Mouse (Mus musculus): ENCODE results near the gene Slc25a38. TPM values are rescaled to one million over a fixed set of nuclear protein-coding genes. Genes with fewer than 3 reads are reported as not detected.

Gene Slc25a38
- polyA plus RNA-seq (2012; ENCODE audit: insufficient read depth, insufficient read length, missing spikeins) = 10.2 and 10.6 TPM in 2 replicates

GRCm38 (mm10) chr9:120110211-120111018 lies at the start of gene Slc25a38:
Slc25a38 (plus strand) TSS chr9:120110374.
- Histone ChIP-seq H3K4me3 (ENCODE audit: insufficient read depth, low read depth, low read length) (peak within 1 kb of the TSS; percentile 86), H3K27ac (replicated peaks; ENCODE audit: low read depth, low read length) (peak within 1 kb of the TSS; percentile 88), H3K4me1 (ENCODE audit: control insufficient read depth, insufficient read depth, insufficient read length, low read length) (peaks cover 4% of the 10 kb centered on the region; the same call in 1 of the 2 replicates)

GRCm38 (mm10) chr9:120064317-120064716 lies 45.9 kb upstream of the Slc25a38 start:
- H3K4me3 ChIP-seq (ENCODE audit: insufficient read depth, low read depth, low read length) = no peak overlapping the region
- no peaks in the 10 kb centered on the region for H3K4me1 ChIP-seq (ENCODE audit: control insufficient read depth, insufficient read depth, insufficient read length, low read length)

GRCm38 (mm10) chr9:120067609-120068008 lies 42.6 kb upstream of the Slc25a38 start:
- H3K4me3 ChIP-seq (ENCODE audit: insufficient read depth, low read depth, low read length) = no peak overlapping the region
- H3K27ac ChIP-seq (replicated peaks; ENCODE audit: low read depth, low read length) = no peak overlapping the region
- no peaks in the 10 kb centered on the region for H3K4me1 ChIP-seq (ENCODE audit: control insufficient read depth, insufficient read depth, insufficient read length, low read length)

More at GRCm38 (mm10) chr9:120064317-120064716, 45.9 kb upstream of the Slc25a38 start:
- H3K27ac ChIP-seq (replicated peaks; ENCODE audit: low read depth, low read length) = no peak overlapping the region

GRCm38 (mm10) chr9:120068047-120068446 lies 42.1 kb upstream of the Slc25a38 start:
- Histone ChIP-seq H3K4me3 (ENCODE audit: insufficient read depth, low read depth, low read length) (no peak overlapping the region), H3K4me1 (ENCODE audit: control insufficient read depth, insufficient read depth, insufficient read length, low read length) (no peaks in the 10 kb centered on the region), H3K27ac (replicated peaks; ENCODE audit: low read depth, low read length) (no peak overlapping the region)

GRCm38 (mm10) chr9:120069779-120070178 lies 40.4 kb upstream of the Slc25a38 start, which contains the start of gene Cx3cr1:
Cx3cr1 (minus strand) TSS chr9:120069879.
- no peak within 1 kb of the TSS for H3K4me3 ChIP-seq (ENCODE audit: insufficient read depth, low read depth, low read length)
- H3K27ac ChIP-seq (replicated peaks; ENCODE audit: low read depth, low read length) = no peak within 1 kb of the TSS
- H3K4me1 ChIP-seq (ENCODE audit: control insufficient read depth, insufficient read depth, insufficient read length, low read length) = no peaks in the 10 kb centered on the region

- no peak overlapping the region for H3K27ac ChIP-seq (replicated peaks; ENCODE audit: low read depth, low read length)
- no peak overlapping the region for H3K4me3 ChIP-seq (ENCODE audit: insufficient read depth, low read depth, low read length)
- no peaks in the 10 kb centered on the region for H3K4me1 ChIP-seq (ENCODE audit: control insufficient read depth, insufficient read depth, insufficient read length, low read length)
These were observed 38.9 kb upstream of the Slc25a38 start for GRCm38 (mm10) chr9:120071251-120071650.

GRCm38 (mm10) chr9:120073169-120073568 lies 37.0 kb upstream of the Slc25a38 start:
- H3K4me1 ChIP-seq (ENCODE audit: control insufficient read depth, insufficient read depth, insufficient read length, low read length) = no peaks in the 10 kb centered on the region
- no peak overlapping the region for H3K27ac ChIP-seq (replicated peaks; ENCODE audit: low read depth, low read length)
- H3K4me3 ChIP-seq (ENCODE audit: insufficient read depth, low read depth, low read length) = no peak overlapping the region

- H3K4me1 ChIP-seq (ENCODE audit: control insufficient read depth, insufficient read depth, insufficient read length, low read length) = no peaks in the 10 kb centered on the region
- H3K4me3 ChIP-seq (ENCODE audit: insufficient read depth, low read depth, low read length) = no peak overlapping the region
- H3K27ac ChIP-seq (replicated peaks; ENCODE audit: low read depth, low read length) = no peak overlapping the region
These were observed 35.7 kb upstream of the Slc25a38 start for GRCm38 (mm10) chr9:120074516-120074915.

GRCm38 (mm10) chr9:120078241-120078640 lies 31.9 kb upstream of the Slc25a38 start:
- Histone ChIP-seq H3K27ac (replicated peaks; ENCODE audit: low read depth, low read length) (no peak overlapping the region), H3K4me3 (ENCODE audit: insufficient read depth, low read depth, low read length) (no peak overlapping the region), H3K4me1 (ENCODE audit: control insufficient read depth, insufficient read depth, insufficient read length, low read length) (no peaks in the 10 kb centered on the region)

- Histone ChIP-seq H3K4me3 (ENCODE audit: insufficient read depth, low read depth, low read length) (no peak overlapping the region), H3K4me1 (ENCODE audit: control insufficient read depth, insufficient read depth, insufficient read length, low read length) (no peaks in the 10 kb centered on the region), H3K27ac (replicated peaks; ENCODE audit: low read depth, low read length) (no peak overlapping the region)
These were observed 30.3 kb upstream of the Slc25a38 start for GRCm38 (mm10) chr9:120079901-120080300.

- Histone ChIP-seq H3K27ac (replicated peaks; ENCODE audit: low read depth, low read length) (no peak overlapping the region), H3K4me3 (ENCODE audit: insufficient read depth, low read depth, low read length) (no peak overlapping the region), H3K4me1 (ENCODE audit: control insufficient read depth, insufficient read depth, insufficient read length, low read length) (no peaks in the 10 kb centered on the region)
These were observed 29.5 kb upstream of the Slc25a38 start for GRCm38 (mm10) chr9:120080546-120081108.

- Histone ChIP-seq H3K27ac (replicated peaks; ENCODE audit: low read depth, low read length) (no peak overlapping the region), H3K4me3 (ENCODE audit: insufficient read depth, low read depth, low read length) (no peak overlapping the region), H3K4me1 (ENCODE audit: control insufficient read depth, insufficient read depth, insufficient read length, low read length) (no peaks in the 10 kb centered on the region)
These were observed 28.9 kb upstream of the Slc25a38 start for GRCm38 (mm10) chr9:120081247-120081646.

GRCm38 (mm10) chr9:120081967-120082366 lies 28.2 kb upstream of the Slc25a38 start:
- H3K4me1 ChIP-seq (ENCODE audit: control insufficient read depth, insufficient read depth, insufficient read length, low read length) = no peaks in the 10 kb centered on the region
- H3K4me3 ChIP-seq (ENCODE audit: insufficient read depth, low read depth, low read length) = no peak overlapping the region

GRCm38 (mm10) chr9:120082691-120083090 lies 27.5 kb upstream of the Slc25a38 start:
- no peak overlapping the region for H3K4me3 ChIP-seq (ENCODE audit: insufficient read depth, low read depth, low read length)
- H3K4me1 ChIP-seq (ENCODE audit: control insufficient read depth, insufficient read depth, insufficient read length, low read length) = no peaks in the 10 kb centered on the region
- no peak overlapping the region for H3K27ac ChIP-seq (replicated peaks; ENCODE audit: low read depth, low read length)

More at GRCm38 (mm10) chr9:120081967-120082366, 28.2 kb upstream of the Slc25a38 start:
- no peak overlapping the region for H3K27ac ChIP-seq (replicated peaks; ENCODE audit: low read depth, low read length)

GRCm38 (mm10) chr9:120083158-120083894 lies 26.8 kb upstream of the Slc25a38 start:
- Histone ChIP-seq H3K4me1 (ENCODE audit: control insufficient read depth, insufficient read depth, insufficient read length, low read length) (no peaks in the 10 kb centered on the region), H3K4me3 (ENCODE audit: insufficient read depth, low read depth, low read length) (no peak overlapping the region)

More at GRCm38 (mm10) chr9:120083158-120083894, 26.8 kb upstream of the Slc25a38 start:
- no peak overlapping the region for H3K27ac ChIP-seq (replicated peaks; ENCODE audit: low read depth, low read length)
